Mouse (Mus musculus) urinary bladder, postnatal 0 days (tissue): ENCODE measurements around the gene Cdh11. TPM values are rescaled to one million over a fixed set of nuclear protein-coding genes. Genes with fewer than 3 reads are reported as not detected.

Experiments used
- microRNA-seq: library from miRNA; unstranded; fragments of <30 nt; microRNA quantifications from one replicate; pipeline ENCODE4, GENCODE M21; 2016
- polyA plus RNA-seq: library from polyadenylated mRNA; unstranded; fragments of >200 nt; fragmentation: Nextera tagmentation; extraction: Ambion mirVana; gene quantifications from 2 replicates; pipeline ENCODE4 v1.2.1, GENCODE M21; 2015

Cdh11 gene
- 49.8 and 50.3 TPM in 2 replicates for polyA plus RNA-seq

GRCm38 (mm10) chr8:102785592-102786416 lies at the start of gene Cdh11:
Gene Cdh11, minus strand, starts transcription at chr8:102785642.

Small RNA genes within 50 kb of the gene (microRNA-seq; reads per million reads assigned to microRNA genes)
- gene Gm26301 = not detected
